Mouse (Mus musculus) C2C12 (cell line): ENCODE measurements at regions not wholly inside any gene's neighbourhood (a gene's known extent, or its start where the extent isn't known, plus 50 kb on each side); places are given as distances from the start of the nearest gene placed in this dataset.

ENCODE experiments used
- CEBPB ChIP-seq: IDR thresholded peaks from one replicate; pipeline ENCODE4 v1.6.1; 2011; ENCODE audit warnings: low read depth, mild to moderate bottlenecking, control low read depth, moderate library complexity
- CTCF ChIP-seq: IDR thresholded peaks from one replicate; pipeline ENCODE4 v1.5.1; 2011; ENCODE audit not compliant: control insufficient read depth, insufficient read depth, insufficient read length
- MAX ChIP-seq: IDR thresholded peaks from one replicate; pipeline ENCODE4 v1.6.1; 2011; ENCODE audit warnings: mild to moderate bottlenecking, control low read depth
- MYOG ChIP-seq: IDR thresholded peaks from one replicate; pipeline ENCODE4 v1.6.1; 2011; ENCODE audit not compliant: control insufficient read depth, insufficient read length; ENCODE audit errors: extremely low read depth

GRCm38 (mm10) chr3:38283687-38284124 is 200.9 kb downstream of the Ankrd50 start:
- TF ChIP-seq CTCF: no peak
- TF ChIP-seq CEBPB: peak; percentile 22
- TF ChIP-seq MAX: peak; percentile 40
- no peak for TF ChIP-seq MYOG
